Mouse (Mus musculus) stomach, postnatal 0 days (tissue): ENCODE measurements around the gene Nfs1. TPM values are rescaled to one million over a fixed set of nuclear protein-coding genes. Genes with fewer than 3 reads are reported as not detected.

Source experiments
- ATAC-seq: fragments of 200-750 bp; cut with Nextera tagmentation; 2 replicates; pipeline ENCODE4 v1.8.0; 2017; ENCODE audit not compliant: low FRiP score, low TSS enrichment
- DNase-seq: peaks from one replicate; pipeline ENCODE4 v3.0.0-alpha.2; 2016; ENCODE audit warnings: low spot score
- H3K27ac ChIP-seq: fragments of 300-500 bp; sonication (generic); replicated peaks from 2 replicates; pipeline ENCODE4 v1.5.1; 2014; ENCODE audit warnings: mild to moderate bottlenecking, control low read depth
- H3K27me3 ChIP-seq: fragments of 300-500 bp; sonication (generic); 2 replicates; pipeline ENCODE4 v1.6.1; 2014; ENCODE audit warnings: low read length; ENCODE audit not compliant: control insufficient read depth, insufficient read depth
- H3K36me3 ChIP-seq: fragments of 300-500 bp; sonication (generic); 2 replicates; pipeline ENCODE4 v1.6.1; 2014; ENCODE audit warnings: low read length, mixed read lengths; ENCODE audit not compliant: control insufficient read depth, insufficient read depth
- H3K4me1 ChIP-seq: fragments of 300-500 bp; sonication (generic); replicated peaks from 2 replicates; pipeline ENCODE4 v1.6.1; 2014; ENCODE audit warnings: antibody characterized with exemption; ENCODE audit not compliant: control insufficient read depth, insufficient read depth
- H3K4me2 ChIP-seq: fragments of 300-500 bp; sonication (generic); replicated peaks from 2 replicates; pipeline ENCODE4 v1.6.1; 2014; ENCODE audit warnings: low read depth, mild to moderate bottlenecking, control low read depth, moderate library complexity
- H3K4me3 ChIP-seq: fragments of 300-500 bp; sonication (generic); 2 replicates; pipeline ENCODE4 v1.5.1; 2014; ENCODE audit warnings: low read depth, low read length, control low read depth
- H3K9ac ChIP-seq: fragments of 300-500 bp; sonication (generic); 2 replicates; pipeline ENCODE4 v1.6.1; 2014; ENCODE audit warnings: mild to moderate bottlenecking, low read length, control low read depth, mixed read lengths
- H3K9me3 ChIP-seq: fragments of 300-500 bp; sonication (generic); 2 replicates; pipeline ENCODE4 v1.6.1; 2016; ENCODE audit warnings: low read length; ENCODE audit not compliant: control insufficient read depth
- CTCF ChIP-seq: IDR thresholded peaks from 2 replicates; pipeline ENCODE4 v1.5.1; 2016; ENCODE audit warnings: antibody characterized with exemption, low read depth, mild to moderate bottlenecking, moderate library complexity
- EP300 ChIP-seq: optimal IDR thresholded peaks from 2 replicates; pipeline ENCODE3; 2016; ENCODE audit warnings: antibody characterized with exemption
- WGBS: fragments of 180-500 bp; shearing (Covaris S2); extraction: QIAGEN DNeasy Blood & Tissue Kit; methylation state at CpG from one replicate; pipeline ENCODE4 v1.1.7; 2014; 5-methylcytosine and 5-hydroxymethylcytosine counted together
- polyA plus RNA-seq: library from polyadenylated mRNA; unstranded; fragments of >200 nt; fragmentation: Nextera tagmentation; extraction: Ambion mirVana; gene quantifications from 2 replicates; pipeline ENCODE4 v1.2.1, GENCODE M21; 2015

Gene Nfs1
- polyA plus RNA-seq, 1 experiment from 2014 or later = 40.3 TPM

DNA sequence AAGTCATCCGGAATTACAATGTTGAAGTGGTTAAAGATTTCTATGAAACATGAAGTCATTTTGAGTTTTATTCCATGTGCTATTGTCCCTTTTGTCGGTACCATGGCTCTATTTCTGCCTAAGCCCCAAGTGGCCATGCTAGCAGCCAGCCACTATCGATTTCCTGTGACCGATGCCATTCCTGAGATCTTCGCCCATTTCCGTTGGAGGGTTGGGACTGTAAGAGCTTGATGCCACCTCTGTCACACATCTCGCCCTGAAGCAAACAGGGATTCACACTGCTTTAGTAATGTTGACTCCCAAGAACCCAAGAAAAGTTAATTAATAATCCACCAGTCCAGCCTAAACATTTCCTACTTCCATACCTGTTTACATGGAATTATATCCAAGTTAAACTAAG lies 33.7 kb upstream of the Nfs1 start:
- Histone ChIP-seq H3K4me3 (peak overlapping the region; percentile 100; the same call in 1 of the 2 replicates), H3K36me3 (peaks cover 10% of the 10 kb centered on the region), H3K9me3 (no peaks in the 10 kb centered on the region), H3K9ac (no peak overlapping the region), H3K27me3 (no peaks in the 10 kb centered on the region), H3K4me2 (peak overlapping the region; percentile 53), H3K27ac (no peak overlapping the region), H3K4me1 (peaks cover 5% of the 10 kb centered on the region)
- 55% methylated on average over 7 of the region's 7 CpGs for WGBS
- ATAC-seq (no peak), DNase-seq (no peak)
- no peak for TF ChIP-seq EP300
- TF ChIP-seq CTCF = no peak

GRCm38 (mm10) chr2:156177079-156177478 lies 33.1 kb upstream of the Nfs1 start:
- no peak overlapping the region for H3K27ac ChIP-seq
- no peak for DNase-seq
- H3K36me3 ChIP-seq = peaks cover 10% of the 10 kb centered on the region
- no peaks in the 10 kb centered on the region for H3K9me3 ChIP-seq
- H3K27me3 ChIP-seq = no peaks in the 10 kb centered on the region
- H3K4me2 ChIP-seq = 0 out of 2 replicates have a peak overlapping the region, but pooled peaks have one; percentile 20
- no peak for ATAC-seq
- H3K9ac ChIP-seq = no peak overlapping the region
- no peak overlapping the region for H3K4me3 ChIP-seq
- TF ChIP-seq EP300 (no peak), CTCF (no peak)
- H3K4me1 ChIP-seq = peaks cover 5% of the 10 kb centered on the region
- WGBS = 65% methylated on average over 6 of the region's 6 CpGs

GRCm38 (mm10) chr2:156166557-156166956 lies 22.6 kb upstream of the Nfs1 start:
- Histone ChIP-seq H3K27ac (no peak overlapping the region), H3K4me2 (no peak overlapping the region), H3K9me3 (no peaks in the 10 kb centered on the region), H3K36me3 (peaks cover 20% of the 10 kb centered on the region), H3K9ac (no peak overlapping the region), H3K27me3 (no peaks in the 10 kb centered on the region), H3K4me3 (no peak overlapping the region), H3K4me1 (no peaks in the 10 kb centered on the region)
- ATAC-seq (no peak), DNase-seq (no peak)
- WGBS = 92% methylated on average over 5 of the region's 5 CpGs
- TF ChIP-seq EP300 (no peak), CTCF (no peak)

GRCm38 (mm10) chr2:156165478-156165877 lies 21.5 kb upstream of the Nfs1 start:
- H3K9me3 ChIP-seq = no peaks in the 10 kb centered on the region
- H3K4me2 ChIP-seq = no peak overlapping the region
- no peaks in the 10 kb centered on the region for H3K4me1 ChIP-seq
- ATAC-seq (no peak), DNase-seq (no peak)
- WGBS = 89% methylated on average over 1 of the region's 1 CpGs
- TF ChIP-seq CTCF (no peak), EP300 (no peak)
- no peak overlapping the region for H3K27ac ChIP-seq
- no peaks in the 10 kb centered on the region for H3K27me3 ChIP-seq
- H3K36me3 ChIP-seq = peaks cover 23% of the 10 kb centered on the region
- H3K9ac ChIP-seq = no peak overlapping the region
- no peak overlapping the region for H3K4me3 ChIP-seq

- no peak overlapping the region for H3K27ac ChIP-seq
- DNase-seq (no peak), ATAC-seq (no peak)
- no peak overlapping the region for H3K4me3 ChIP-seq
- H3K9ac ChIP-seq = no peak overlapping the region
- H3K36me3 ChIP-seq = peaks cover 18% of the 10 kb centered on the region
- no peaks in the 10 kb centered on the region for H3K9me3 ChIP-seq
- no peak for TF ChIP-seq EP300
- TF ChIP-seq CTCF = peak; percentile 35
- H3K4me2 ChIP-seq = no peak overlapping the region
- H3K4me1 ChIP-seq = no peaks in the 10 kb centered on the region
- H3K27me3 ChIP-seq = no peaks in the 10 kb centered on the region
Observed at GRCm38 (mm10) chr2:156151538-156151937, 7.6 kb upstream of the Nfs1 start.

GRCm38 (mm10) chr2:156147316-156147915 lies 3.4 kb upstream of the Nfs1 start:
- H3K4me1 ChIP-seq = peaks cover 3% of the 10 kb centered on the region; the same call in 1 of the 2 replicates
- H3K27ac ChIP-seq = no peak overlapping the region
- no peak for ATAC-seq
- H3K27me3 ChIP-seq = no peaks in the 10 kb centered on the region
- no peak for TF ChIP-seq EP300
- TF ChIP-seq CTCF = no peak
- H3K9ac ChIP-seq = no peak overlapping the region
- H3K4me2 ChIP-seq = no peak overlapping the region
- H3K9me3 ChIP-seq = no peaks in the 10 kb centered on the region
- WGBS = 74% methylated on average over 3 of the region's 3 CpGs
- DNase-seq = no peak
- H3K4me3 ChIP-seq = no peak overlapping the region
- H3K36me3 ChIP-seq = peaks cover 18% of the 10 kb centered on the region
